Mouse (Mus musculus) cerebellum, adult 2 months (tissue): ENCODE data around the gene Zbtb9.

Experiments
- CTCF ChIP-seq: fragments of 200-500 bp; IDR thresholded peaks from 2 replicates; pipeline ENCODE4 v1.5.1; 2011; ENCODE audit warnings: low read depth, mild to moderate bottlenecking, control low read depth, low read length, moderate library complexity, borderline replicate concordance; ENCODE audit not compliant: insufficient read depth
- POLR2A ChIP-seq: fragments of 200-500 bp; IDR thresholded peaks from 2 replicates; pipeline ENCODE4 v1.6.1; 2011; ENCODE audit warnings: low read length, control low read depth, borderline replicate concordance; ENCODE audit not compliant: insufficient read depth

GRCm38 (mm10) chr17:27050853-27051252 lies 77.9 kb downstream of the Zbtb9 start:
- no peak for TF ChIP-seq CTCF
- TF ChIP-seq POLR2A, result no peak
